Mouse (Mus musculus) embryo, embryonic 11.5 days (tissue): ENCODE measurements around the gene Btbd19.

Source experiments
- DNase-seq: peaks from one replicate; pipeline ENCODE4 v3.0.0-alpha.2; 2012; ENCODE audit warnings: low read depth, low spot score

The Btbd19 gene

GRCm38 (mm10) chr4:117125348-117125909, at the start of gene Btbd19:
TSS of gene Btbd19 (minus strand) at chr4:117125725.
- no peak for DNase-seq

- no peak for DNase-seq
Measured at GRCm38 (mm10) chr4:117169936-117170335, 44.4 kb upstream of the Btbd19 start.

GRCm38 (mm10) chr4:117161183-117161582, 35.7 kb upstream of the Btbd19 start:
- no peak for DNase-seq

- no peak for DNase-seq
Measured at GRCm38 (mm10) chr4:117159666-117160065, 34.1 kb upstream of the Btbd19 start.

DNA sequence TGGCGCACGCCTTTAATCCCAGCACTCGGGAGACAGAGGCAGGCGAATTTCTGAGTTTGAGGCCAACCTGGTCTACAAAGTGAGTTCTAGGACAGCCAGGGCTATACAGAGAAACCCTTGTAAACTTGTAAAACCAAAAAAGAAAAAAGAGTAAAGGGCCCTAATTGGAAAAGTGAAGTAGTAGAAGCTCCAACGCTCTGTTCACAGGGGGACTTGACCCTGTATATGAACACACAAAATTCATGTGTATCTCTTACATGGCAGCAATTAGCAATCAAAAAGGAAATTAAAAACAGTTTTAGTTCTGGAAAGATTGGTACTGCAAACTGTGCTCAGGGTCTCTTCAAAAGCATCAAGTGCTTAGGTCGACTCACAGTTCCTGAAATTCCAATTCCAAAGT, 30.8 kb upstream of the Btbd19 start:
- no peak for DNase-seq

DNA sequence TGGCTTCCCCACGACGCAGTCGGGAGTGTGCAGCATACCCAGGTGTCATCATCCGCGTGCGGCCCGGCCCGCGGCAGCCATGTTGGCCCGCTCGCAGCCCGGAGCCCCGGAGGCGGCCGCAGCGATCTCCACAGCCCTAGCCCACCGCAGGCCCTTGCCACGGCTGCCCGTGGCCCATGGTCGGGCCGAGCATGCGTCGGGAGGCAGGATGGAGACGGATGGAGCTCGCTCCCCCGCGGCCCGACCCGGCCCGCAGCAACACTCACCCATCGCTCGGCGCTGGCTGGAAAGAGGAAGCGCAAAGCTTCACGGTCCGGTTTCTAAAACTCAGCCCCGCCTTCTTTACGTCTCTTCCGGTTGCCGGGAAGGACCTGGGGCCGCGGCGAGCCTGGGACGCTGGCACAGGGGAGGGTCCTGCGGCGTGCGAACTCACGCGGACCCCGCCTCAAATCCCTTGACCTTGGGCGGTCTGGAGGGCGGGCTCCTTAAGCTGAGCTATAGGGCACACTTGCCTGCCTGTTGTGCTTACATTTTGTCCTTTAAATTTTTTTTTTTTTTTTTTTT, 30.3 kb upstream of the Btbd19 start, which contains the start of gene Rps8:
TSS of gene Rps8 (minus strand) at position 452 of the 564 bp plus-strand sequence.
- peak; percentile 82 for DNase-seq

- DNase-seq, result no peak
Measured at GRCm38 (mm10) chr4:117155020-117155791, 29.7 kb upstream of the Btbd19 start.

DNA sequence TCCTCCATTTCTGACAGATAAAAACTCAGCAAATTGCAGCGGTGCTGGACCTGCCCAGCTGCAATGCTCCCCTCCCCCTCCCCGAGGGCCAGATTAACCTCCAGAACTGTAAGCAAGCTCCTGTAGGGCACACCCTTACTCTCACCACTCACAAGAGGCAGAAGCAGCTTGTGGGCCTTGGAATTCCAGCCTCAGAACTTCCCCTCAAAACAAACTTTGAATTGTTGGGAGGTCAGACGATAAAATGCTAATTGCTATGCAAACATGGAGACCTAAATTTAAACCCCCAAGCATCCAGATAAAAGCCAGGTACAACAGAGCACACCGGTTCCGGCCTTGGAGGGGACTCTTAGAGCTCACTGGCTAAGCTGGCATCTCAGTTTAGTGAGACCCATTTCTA, 27.2 kb upstream of the Btbd19 start:
- DNase-seq, result no peak

- no peak for DNase-seq
Measured at GRCm38 (mm10) chr4:117151416-117151815, 25.9 kb upstream of the Btbd19 start.

- no peak for DNase-seq
Measured at GRCm38 (mm10) chr4:117150212-117150733, 24.7 kb upstream of the Btbd19 start.

GRCm38 (mm10) chr4:117149291-117150211, 24.0 kb upstream of the Btbd19 start:
- no peak for DNase-seq

- DNase-seq, result no peak
Measured at GRCm38 (mm10) chr4:117148815-117149214, 23.3 kb upstream of the Btbd19 start.

- no peak for DNase-seq
Measured at GRCm38 (mm10) chr4:117148047-117148713, 22.7 kb upstream of the Btbd19 start.

- DNase-seq, result peak; percentile 75
Measured at GRCm38 (mm10) chr4:117146176-117146575, 20.7 kb upstream of the Btbd19 start.

- DNase-seq, result no peak
Measured at GRCm38 (mm10) chr4:117145248-117145647, 19.7 kb upstream of the Btbd19 start.

DNA sequence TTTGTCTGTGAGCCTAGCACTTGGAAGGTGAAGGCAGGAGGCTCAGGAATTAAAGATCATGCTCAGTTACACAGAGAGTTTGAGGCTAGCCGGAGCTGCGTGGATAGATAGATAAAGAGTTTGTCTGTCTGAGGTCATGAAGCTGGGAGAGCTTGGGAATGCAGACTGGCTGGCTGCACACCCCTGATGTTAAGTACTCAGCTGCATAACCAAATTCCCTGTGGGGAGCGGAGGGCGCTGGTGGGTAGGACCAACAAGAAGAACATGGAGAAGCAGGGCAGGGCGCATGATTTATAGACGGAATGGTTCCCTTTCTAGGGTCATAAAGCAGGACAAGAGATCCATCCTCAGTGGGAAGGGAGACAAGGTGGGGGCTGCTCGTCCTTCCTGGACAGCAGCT, 17.5 kb upstream of the Btbd19 start:
- DNase-seq, result no peak

DNA sequence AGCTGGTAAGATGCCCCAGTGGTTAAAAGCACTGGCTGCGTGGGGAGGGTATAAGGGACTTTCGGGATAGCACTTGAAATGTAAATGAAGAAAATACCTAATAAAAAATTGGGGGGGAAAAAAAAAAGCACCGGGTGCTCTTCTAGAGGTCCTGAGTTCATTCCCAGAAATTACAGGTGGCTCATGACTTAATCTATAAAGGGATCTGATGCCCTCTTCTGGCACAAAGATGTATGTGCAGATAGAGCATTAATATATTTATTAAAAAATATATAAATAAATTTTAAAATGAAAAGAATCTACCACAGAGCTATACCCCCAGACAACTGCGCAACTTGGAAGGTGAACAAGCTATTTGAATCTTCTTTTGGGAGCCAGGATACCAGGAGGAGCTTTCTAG, 15.1 kb upstream of the Btbd19 start:
- no peak for DNase-seq

GRCm38 (mm10) chr4:117139217-117139612, 13.7 kb upstream of the Btbd19 start:
- no peak for DNase-seq

- DNase-seq, result no peak
Measured at GRCm38 (mm10) chr4:117138295-117139216, 13.0 kb upstream of the Btbd19 start.

GRCm38 (mm10) chr4:117136034-117136433, 10.5 kb upstream of the Btbd19 start:
- DNase-seq, result no peak
